Mouse (Mus musculus) megakaryocyte progenitor cell, adult 5-6 weeks (primary cell): Measurements from ENCODE around the gene Mup13. TPM values are rescaled to one million over a fixed set of nuclear protein-coding genes. Genes with fewer than 3 reads are reported as not detected.
"Not testable (repeated sequence)": the region's sequence is repeated elsewhere in the genome, so short reads cannot be mapped to it uniquely, and the experiment has no call there.

Experiments
- ATAC-seq: replicated peaks from 2 replicates; pipeline ENCODE4 v1.8.0; 2016; ENCODE audit warnings: mild to moderate bottlenecking, moderate TSS enrichment, inconsistent platforms; ENCODE audit not compliant: poor library complexity
- total RNA-seq, 2 experiments: library from RNA; stranded (forward) in 1 of 2; stranded (reverse) in 1 of 2; fragments of 157-497, 149-512 nt in 1 of 2; fragments of 200-1000 nt in 1 of 2; gene quantifications; 2 replicates each; pipeline versions ENCODE4 v1.2.3 to v1.2.4; 2015 to 2017

Gene Mup13
- total RNA-seq (2015) (not detected in 2 replicates), total RNA-seq (2017) (not detected in 2 replicates)

DNA sequence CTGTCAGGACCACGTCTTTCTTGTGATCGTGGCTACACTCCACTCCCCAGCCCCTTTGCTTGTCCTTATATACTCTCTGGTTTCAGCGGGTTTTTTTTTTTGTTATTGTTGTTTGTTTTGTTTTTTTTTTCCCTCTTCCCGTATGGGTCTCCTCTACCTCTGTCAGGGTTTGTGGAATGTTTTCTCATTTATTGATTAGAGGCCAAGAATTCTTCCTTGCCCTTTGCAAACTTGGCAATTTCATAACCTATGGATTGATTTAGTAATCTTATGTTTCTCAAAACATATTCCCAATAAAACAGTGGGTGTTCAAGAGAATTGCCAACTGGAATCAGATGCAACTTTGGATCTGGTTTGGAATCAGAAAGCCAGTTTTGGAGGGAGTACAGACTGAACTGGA is at the start of gene Mup13:
TSS of gene Mup13 (minus strand) at position 101 of the 400 bp plus-strand sequence.
- ATAC-seq, result not testable (repeated sequence)

Other genes with a start within 250 kb of the Mup13 start
- not detected in 2 replicates for gene Mup14, start 75.7 kb upstream of the Mup13 start, total RNA-seq (2015)
- not detected in 2 replicates for gene Mup14, start 75.7 kb upstream of the Mup13 start, total RNA-seq (2017)
- gene Mup15, start 211.5 kb upstream of the Mup13 start, total RNA-seq (2015), result not detected in 2 replicates
- gene Mup15, start 211.5 kb upstream of the Mup13 start, total RNA-seq (2017), result not detected in 2 replicates